Mouse (Mus musculus) liver, postnatal 0 days (tissue): ENCODE measurements at regions not wholly inside any gene's neighbourhood (a gene's known extent, or its start where the extent isn't known, plus 50 kb on each side); places are given as distances from the start of the nearest gene placed in this dataset.

Experiments
- CTCF ChIP-seq: sonication (generic); IDR thresholded peaks from 2 replicates; pipeline ENCODE4 v1.5.1; 2016; ENCODE audit warnings: antibody characterized with exemption, low read depth
- EP300 ChIP-seq: IDR thresholded peaks from 2 replicates; pipeline ENCODE4 v1.6.1; 2016; ENCODE audit warnings: antibody characterized with exemption, low read depth, mild to moderate bottlenecking

- no peak for TF ChIP-seq CTCF
- no peak for TF ChIP-seq EP300
These were observed 153.6 kb upstream of the Serpine2 start for GRCm38 (mm10) chr1:80014586-80014985.
